Mouse (Mus musculus) right cerebral cortex, postnatal 25 days (tissue): ENCODE data around the gene Fry.

ENCODE experiments used
- DNase-seq: peaks from one replicate; pipeline ENCODE4 v3.0.0; 2022

Fry gene

DNA sequence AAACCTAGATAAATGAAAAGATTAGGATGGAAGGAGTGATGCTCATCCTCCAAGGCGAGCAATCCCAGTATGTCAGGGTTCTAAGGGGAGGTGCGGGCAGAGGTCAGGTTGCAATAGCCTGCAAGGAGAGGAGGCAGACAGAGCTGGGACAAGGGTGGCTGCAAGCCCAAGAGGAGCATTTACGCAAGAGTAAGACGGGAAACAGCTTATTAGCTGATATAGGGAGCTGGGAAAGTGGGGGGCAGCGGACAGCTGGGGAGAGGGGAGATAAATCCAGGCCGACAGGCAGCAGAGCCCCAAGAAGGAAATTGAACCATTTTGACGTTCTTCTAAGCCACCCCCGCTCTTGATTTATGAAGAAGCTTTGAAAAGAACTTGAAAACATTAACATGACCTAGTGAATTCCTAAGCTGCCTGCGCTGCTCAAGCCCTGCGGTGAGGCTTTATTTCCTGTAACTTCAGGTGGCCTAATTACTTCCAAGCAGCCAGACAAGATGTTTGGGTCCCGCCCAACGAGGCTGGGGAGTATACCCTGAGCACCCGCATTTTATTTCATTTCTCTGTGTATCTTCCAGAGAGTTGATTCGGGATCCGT lies 291.1 kb downstream of the Fry start:
- DNase-seq: no peak

DNA sequence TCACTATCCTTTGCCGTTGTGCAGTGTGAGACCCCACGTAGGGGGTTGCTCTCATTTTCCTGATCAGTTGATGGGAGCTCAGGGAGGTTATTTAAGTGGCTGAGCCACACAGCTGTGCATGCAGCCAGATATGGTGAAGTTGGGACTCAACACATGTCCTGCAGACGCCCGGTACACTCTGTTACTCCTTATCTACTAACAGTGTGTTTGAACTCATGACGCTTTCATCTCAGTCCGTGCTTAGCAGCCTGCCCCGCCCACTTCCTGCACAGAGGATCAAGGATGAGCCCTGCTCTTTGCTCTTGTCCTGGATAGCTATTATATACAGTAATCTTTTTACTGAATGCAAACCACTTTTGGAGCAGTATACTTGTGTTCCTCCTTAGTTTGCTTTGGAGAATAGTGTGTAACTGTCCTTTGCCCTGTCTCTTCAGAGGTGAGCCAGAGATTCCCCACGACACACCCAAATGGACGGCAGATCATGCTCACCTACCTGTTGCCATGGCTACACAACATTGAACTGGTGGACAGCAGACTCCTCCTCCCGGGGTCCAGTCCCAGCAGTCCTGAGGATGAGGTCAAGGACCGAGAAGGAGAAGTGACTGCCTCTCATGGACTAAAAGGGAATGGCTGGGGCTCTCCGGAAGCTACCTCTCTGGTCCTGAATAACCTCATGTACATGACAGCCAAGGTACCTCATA lies 294.5 kb downstream of the Fry start:
- no peak for DNase-seq

DNA sequence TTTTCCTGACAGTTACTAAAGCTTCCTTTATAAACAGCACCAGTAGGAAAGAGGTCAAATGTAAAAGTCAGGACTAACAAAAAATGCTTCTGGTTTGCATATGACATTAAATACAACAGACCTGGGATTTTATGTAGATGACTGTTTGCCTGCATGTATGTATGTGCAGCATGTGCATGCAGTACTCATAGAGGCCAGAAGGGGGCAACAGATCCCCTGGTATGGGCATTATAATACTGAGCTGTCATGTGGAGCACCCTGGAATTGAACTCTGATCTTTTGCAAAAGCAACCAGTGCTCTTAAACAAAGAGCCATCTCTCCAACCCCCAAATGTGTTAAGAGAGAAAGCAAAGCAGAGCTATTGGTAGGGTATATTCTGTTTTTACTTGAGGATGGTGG lies 296.4 kb downstream of the Fry start:
- no peak for DNase-seq

DNA sequence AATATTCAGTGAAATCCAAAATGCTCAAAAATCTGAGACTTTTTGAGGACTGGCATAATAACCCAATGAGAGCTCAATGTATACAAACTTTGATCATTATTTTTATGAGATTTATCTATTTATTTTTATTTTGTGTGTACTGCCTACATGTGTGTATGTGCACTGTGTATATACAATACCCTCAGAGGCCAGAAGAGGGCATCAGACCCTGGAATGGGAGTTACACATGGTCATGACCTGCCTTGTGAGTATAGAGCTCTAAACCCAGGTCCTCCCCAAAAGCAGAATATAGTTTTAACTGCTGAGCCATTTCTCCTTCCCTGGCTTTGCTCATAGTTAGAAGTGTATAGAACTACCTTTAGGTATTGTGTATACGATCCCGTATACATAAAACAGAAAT lies 298.8 kb downstream of the Fry start:
- DNase-seq: no peak

DNA sequence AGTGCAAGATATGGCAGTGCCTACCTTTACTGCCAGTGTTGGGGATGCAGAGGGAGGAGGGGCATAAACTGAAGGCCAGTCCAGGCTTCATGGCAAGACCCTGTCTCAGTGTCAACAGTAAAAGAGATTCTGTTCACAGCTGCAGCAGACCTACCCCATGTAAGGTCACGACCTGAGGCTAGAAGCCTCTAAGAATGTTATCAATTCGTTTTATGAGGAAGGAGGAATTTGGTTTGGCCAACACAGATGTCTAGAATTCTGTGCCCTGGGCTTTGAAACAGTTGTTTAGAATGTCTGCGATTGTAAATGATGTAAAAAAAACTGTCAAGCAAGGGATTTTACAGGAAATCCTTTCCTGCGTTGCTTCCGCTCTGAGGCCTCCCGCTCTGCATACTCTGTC lies 299.6 kb downstream of the Fry start:
- no peak for DNase-seq

DNA sequence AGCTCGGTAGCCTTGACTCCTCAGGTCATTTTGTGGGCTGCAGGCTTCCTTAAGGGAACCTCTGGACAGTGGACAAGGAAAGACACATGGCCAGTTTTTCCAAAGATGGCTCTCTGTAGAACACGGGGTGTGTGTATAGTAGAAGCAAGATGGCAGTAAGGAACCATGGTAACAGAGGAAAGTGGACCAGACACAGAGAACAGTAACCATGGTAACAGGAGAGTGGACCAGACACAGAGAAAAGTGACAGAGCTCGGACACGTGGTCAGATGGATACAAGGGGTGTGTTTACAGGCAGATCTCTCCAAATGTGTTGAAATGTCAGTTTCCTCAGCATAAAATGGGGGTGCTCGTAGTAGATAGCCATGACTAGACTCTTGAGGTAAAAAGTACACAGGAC lies 306.6 kb downstream of the Fry start:
- DNase-seq: no peak

DNA sequence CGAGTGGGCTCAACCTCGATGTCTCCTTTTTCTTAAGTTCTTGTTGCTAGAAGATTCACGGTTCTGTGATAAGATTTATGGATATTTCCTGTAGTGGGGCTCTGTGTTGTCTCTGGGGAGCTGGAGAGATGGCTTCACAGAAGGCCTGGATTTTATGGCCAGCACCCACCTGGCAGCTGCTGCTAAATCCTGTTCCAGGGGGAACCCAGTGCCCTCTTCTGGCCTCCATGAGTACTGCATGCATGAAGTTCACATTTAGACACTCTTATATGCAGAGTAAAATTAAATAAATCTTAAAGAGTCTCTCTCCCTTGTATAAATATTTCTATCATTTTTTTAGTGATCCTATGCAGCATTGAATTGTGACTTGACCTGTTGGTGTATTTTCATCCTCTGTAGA lies 308.1 kb downstream of the Fry start:
- DNase-seq: no peak

DNA sequence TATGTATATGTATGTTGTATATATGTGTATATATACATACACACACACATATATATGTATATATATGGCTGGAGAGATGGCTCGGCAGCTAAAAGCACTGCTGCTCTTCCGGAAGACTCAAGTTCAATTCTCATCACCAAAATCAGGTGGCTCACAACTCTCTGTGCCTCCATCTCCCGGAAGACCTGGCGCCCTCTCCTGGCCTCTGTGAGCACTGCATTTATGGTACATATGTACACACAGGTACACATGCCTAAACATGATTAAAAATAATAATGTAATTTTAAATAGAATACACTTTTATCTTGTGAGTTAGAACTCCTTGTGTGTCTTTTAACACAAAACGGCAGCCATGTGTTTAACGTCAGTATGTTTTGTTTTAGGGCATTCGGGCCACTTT lies 312.8 kb downstream of the Fry start:
- no peak for DNase-seq

DNA sequence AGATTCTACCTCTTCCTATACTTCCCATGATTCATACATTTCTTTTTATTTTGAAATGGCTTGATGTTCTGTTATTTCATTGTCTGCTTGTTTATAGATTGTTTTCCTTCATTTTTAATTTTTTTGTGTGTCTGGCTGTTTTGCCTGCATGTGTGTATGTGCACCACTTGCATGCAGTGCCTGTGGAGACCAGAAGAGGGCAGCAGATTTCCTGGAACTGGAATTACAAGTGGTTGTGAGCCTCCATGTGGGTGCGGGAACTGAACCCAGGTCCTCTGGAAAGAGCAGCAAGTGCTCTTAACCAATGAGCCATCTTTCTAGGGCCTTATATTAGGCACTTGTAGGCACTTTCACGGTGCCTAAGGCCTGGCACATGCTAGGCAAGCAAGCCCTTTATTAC lies 314.5 kb downstream of the Fry start:
- DNase-seq: no peak

DNA sequence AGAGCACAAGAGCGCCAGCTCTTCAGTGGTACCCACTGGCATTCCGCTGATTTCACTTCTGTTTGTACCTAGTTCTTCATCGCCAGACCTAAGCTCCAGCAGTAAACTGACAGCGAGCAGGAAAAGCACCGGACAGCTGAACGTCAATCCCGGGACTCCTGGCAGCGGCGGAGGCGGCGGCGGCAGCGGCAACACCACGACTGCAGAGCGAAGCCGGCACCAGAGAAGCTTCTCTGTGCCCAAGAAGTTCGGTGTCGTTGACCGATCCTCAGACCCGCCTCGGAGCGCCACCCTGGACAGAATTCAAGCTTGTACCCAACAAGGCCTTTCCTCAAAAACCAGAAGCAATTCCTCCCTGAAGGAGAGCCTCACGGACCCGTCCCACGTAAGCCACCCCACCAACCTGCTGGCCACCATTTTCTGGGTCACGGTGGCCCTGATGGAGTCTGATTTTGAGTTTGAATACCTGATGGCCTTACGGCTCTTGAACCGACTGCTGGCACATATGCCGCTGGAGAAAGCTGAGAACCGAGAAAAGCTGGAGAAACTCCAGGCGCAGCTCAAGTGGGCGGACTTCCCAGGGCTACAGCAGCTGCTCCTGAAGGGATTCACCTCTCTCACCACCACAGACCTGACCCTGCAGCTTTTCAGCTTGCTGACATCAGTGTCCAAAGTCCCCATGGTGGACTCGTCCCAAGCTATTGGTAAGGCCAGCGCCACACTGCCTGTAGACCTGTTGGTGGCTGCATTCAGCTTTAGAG lies 318.4 kb downstream of the Fry start:
- peak; percentile 48 for DNase-seq

DNA sequence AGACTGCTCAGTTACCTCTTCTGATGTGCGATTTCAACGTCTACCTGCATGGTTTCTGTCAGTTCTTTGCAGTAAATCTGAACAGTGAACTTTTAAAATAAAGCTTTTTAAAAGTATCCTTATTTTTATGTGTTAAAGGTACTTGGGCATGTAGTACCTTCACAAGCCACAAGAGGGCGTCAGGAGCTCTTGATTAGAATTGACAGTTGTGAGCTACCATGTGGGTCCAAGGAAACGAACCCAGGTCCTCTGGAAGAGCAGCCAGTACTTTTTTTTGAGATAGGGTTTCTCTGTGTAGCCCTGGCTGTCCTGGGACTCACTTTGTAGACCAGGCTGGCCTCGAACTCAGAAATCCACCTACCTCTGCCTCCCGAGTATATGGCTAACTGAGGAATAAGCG lies 323.2 kb downstream of the Fry start:
- no peak for DNase-seq

DNA sequence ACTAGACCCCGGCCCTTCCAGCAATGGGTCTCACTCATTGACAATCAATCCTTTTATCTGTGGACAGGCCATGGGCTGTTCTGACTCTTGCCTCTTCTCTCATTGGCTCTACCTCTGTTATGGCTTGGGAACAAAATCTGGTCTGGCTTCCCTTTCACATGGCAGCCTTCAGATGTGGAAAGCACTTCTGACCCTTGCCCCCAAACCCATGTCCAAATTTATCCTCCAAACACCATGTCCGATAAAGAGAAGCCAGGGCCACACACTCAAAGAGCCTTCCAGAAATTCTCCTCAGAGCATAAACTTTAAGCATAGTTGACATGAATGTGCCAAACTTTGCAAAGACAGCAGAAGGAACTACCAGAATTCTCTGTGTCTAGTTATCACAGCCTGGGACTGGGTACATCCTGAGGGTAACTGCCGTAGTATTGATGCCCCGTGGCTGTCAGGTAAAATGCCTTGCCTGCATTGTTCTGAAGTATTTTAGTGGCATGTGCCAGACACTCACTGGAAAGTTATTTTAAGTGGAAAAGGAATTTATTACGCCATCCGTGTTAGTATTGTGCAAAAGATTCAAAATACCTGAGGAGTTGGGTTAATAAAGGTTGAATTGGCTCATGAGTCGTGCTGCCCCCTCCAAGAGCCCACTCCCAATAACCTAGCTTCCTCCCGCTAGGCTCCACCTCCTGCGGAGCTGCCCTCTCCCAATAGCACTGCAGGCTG lies 333.0 kb downstream of the Fry start:
- DNase-seq: no peak

DNA sequence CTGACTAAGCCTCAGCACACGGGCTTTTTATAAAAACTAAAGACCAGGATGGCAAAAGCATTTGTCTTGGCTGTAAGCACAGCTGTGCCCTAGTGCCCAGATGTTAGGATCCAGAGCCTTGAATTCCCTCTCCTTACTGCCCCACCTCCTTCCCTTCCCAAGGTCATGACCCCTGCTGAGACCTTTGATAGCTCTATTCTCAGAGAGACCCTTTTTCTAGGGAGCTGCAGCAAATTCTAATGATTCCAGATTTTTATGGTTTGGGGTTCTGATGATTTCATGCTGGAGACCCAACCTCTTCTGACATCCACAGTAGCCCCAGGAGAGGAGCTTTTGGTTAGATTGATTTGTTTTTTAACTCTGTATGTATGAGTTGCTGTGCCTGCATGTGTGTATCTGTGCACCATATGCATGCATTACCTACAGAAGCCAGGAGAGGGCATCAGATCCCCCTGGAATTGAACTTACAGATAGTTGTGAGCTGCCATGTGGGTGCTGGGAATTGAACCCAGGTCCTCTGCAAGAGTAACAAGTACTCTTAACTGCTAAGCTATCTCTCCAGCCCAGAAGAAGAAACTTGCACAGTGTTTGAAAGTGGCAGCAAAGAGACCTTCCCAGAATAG lies 333.7 kb downstream of the Fry start:
- no peak for DNase-seq

DNA sequence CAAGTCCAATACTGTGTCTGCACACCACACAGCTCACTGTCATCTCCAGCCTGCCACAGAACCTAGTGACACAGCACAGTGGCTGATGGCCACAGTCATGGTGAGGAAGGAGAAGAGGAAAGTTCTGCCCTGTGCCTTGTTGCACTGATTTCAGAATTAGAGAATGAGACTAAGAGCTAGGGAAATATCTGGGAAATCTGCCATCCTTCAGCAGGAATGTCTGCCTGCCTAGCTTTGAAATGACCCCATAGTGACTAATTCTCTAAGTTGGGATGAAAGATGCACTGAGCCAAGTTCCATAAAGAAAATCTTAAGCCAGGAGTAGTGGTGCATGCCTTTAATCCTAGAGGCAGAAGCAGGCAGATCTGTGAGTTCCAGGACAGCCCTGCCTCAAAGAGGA lies 334.2 kb downstream of the Fry start:
- no peak for DNase-seq

DNA sequence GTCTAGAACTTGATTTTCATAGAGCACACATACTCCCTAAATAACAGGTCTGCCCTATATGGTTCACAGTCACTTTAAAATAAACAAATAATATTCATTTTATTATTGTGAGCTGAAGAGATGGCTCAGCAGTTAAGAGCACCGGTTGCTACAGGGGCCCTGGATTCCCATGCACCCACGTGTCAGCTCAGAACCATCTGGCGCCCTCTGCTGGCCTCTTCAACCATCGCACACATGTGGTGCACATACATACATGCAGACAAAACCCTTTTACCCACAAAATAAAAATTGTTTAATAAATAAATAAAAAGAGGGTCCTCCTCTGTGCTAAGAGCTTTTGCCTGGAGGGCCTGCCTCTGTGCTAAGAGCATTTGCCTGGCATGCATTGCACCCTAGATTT lies 335.0 kb downstream of the Fry start:
- no peak for DNase-seq

DNA sequence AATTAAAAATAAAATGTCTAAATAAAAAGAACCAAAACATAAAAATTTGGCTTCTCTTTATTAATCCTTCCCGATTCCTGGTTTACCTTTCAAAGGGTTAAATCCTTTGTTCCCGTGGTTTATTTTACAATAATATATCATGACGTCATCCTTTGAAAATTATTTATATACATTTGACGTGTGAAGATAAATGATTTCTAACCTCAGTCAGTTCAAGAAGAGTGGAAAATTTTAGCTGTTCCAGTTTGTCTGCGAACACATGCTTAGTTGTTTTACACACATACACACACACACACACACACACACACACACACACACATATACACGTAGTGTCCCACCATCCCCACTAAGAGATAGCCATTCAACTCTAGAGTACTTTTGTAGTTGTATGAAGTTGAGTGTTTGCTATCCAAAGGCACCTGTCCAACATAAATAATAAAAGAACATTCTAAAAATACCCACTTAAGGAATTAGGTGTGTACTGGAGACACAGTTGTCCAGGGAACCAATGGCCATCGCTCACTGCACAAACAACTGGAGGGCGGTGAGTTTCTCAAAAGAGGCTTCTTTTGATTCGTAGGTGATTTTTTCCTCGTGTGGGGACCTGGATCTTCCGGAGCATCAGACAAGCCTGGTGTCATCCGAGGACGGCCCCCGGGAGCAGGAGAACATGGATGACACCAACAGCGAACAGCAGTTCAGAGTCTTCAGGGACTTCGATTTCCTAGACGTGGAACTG lies 338.9 kb downstream of the Fry start:
- DNase-seq: no peak

DNA sequence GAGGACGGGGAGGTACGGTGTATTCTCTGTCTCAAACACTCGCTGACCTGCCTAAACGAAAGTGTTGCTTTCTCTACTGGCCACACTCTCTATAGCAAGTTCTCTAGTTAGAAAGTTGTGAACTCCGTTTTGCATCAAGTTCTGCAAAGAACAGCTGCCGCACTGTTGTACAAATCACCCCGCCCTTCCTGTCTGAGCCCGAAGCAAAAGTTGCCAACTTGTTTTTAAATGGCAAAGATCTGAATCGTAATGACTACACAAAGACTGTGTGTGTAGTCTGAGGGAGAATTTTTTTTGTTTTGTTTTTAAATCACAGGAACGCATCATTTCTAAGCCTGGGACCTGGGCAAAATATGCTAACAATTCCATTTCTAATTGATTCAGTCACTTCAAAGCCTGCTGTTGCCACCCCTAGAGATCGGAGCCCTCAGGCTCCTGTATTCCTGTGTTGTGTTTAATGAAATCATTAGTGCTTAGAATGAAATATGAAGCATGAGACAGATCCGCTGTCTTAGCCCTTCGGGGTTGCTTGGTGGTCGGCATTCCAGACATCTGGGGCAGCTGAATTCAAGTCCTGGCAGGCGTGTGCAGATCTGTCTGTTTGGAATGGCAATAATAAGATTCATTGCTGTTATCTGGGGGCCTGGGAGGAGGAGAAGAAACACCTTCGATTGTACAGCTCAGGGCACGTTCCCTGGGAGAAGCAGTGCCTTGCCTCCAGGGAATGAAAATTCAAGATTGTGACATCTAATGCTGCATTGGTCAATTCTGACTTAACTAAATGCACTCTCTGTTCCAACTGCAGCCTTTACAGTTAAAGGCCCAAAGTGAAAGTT lies 339.7 kb downstream of the Fry start:
- DNase-seq: no peak

DNA sequence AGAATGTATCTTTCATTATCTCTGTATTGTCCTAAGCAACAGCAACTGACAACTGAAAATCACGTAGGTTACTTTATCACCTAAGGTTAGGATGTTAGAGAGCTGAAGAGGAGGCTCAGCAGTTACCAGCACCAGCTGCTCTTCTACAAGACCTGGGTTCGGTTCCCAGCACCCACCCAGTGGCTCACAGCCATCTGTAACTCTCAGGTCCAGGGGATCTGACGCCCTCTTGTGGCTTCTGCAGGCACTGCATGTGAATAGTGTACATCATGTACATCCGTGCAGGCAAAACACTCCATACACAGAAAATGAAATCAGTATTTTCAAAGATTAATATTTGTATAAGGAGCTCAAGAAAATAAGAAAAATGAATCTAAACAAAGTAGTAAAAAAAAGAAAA lies 341.4 kb downstream of the Fry start:
- no peak for DNase-seq

DNA sequence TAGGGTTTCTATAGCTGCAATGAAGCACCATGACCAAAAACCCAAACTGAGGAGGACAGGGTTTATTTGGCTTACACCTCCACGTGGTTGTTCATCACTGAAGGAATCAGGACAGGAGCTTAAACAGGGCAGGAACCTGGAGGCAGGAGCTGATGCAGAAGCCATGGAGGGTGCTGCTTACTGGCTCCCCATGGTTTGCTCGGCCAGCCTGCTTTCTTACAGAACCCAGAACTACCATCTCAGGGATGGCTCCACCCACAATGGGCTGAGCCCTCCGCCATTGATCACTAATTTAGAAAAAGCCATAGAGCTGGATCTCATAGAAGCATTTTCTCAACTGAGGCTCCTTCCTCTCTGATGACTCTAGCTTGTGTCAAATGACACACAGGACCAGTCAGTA lies 346.3 kb downstream of the Fry start:
- DNase-seq: no peak

DNA sequence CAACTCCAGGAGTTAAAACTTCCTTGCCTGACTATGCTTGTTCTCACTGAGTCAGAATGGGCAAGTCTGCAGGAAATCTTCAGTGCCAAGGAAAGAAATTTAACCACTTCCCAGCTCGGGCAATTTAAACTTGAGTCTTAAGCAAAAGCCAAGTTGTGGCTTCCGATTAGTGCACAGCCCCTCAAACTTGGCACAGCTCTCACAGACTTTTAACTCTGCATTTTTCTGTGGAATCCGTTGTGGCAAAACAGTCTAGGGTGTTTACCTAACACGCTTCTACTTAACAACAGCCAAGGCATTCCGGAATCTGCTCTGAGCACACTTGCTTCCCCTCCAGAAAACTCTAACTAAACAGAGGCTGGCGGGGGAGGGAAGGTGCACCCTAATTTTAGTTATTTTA lies 346.8 kb downstream of the Fry start:
- no peak for DNase-seq

DNA sequence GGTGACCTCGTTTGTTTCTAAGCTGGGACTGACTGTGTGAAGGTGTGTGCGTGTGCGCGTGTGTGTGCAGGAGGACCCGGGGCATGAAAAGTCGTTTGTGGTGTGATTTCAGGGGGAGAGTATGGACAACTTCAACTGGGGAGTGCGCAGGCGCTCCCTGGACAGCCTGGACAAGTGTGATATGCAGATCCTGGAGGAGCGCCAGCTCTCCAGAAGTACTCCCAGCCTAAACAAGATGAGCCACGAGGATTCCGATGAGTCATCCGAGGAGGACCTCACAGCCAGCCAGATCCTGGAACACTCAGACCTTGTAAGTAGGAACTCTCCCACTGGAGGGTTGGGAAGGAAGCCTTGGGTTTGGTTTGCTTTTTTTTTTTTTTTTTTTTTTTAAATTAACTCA lies 347.7 kb downstream of the Fry start:
- DNase-seq: peak; percentile 64

DNA sequence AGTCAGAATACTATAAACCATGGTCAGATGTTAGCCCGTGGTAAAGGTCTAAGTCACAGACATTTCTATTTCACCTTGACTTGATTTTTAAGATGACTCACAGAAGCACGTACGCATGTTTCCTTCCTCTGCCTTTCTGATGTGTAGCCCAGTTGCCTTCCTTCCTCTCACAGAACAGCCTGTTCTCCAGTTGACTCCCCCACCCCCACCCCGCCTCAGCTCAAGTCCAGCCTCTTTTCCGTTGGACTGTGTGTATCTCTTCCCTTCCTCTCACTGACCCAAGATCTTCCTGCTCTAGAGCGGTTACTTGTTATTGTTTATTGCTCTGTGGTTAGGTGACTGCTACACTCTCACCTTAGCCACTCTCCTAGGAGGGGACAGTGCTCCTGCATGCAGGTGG lies 350.0 kb downstream of the Fry start:
- DNase-seq: no peak
